Mouse (Mus musculus) lung, adult 2 months (tissue): ENCODE results near the gene Kpna6. TPM values are rescaled to one million over a fixed set of nuclear protein-coding genes. Genes with fewer than 3 reads are reported as not detected.

ENCODE experiments used
- DNase-seq: peaks from one replicate; pipeline ENCODE4 v3.0.0; 2022
- H3K4me1 ChIP-seq: fragments of 200-500 bp; 2 replicates; pipeline ENCODE4 v1.6.1; 2011; ENCODE audit warnings: low read length; ENCODE audit not compliant: control insufficient read depth, insufficient read depth
- H3K4me3 ChIP-seq: fragments of 200-500 bp; replicated peaks from 2 replicates; pipeline ENCODE3; 2011; ENCODE audit warnings: low read depth, mild to moderate bottlenecking, control low read depth, low read length; ENCODE audit errors: extremely low read depth
- CTCF ChIP-seq: fragments of 200-500 bp; IDR thresholded peaks from 2 replicates; pipeline ENCODE4 v1.5.1; 2011; ENCODE audit warnings: mild to moderate bottlenecking, low read length, control low read depth; ENCODE audit not compliant: insufficient read depth
- POLR2A ChIP-seq: fragments of 200-500 bp; IDR thresholded peaks from 2 replicates; pipeline ENCODE4 v1.6.1; 2011; ENCODE audit warnings: low read depth, mild to moderate bottlenecking, control low read depth, low read length, borderline replicate concordance; ENCODE audit errors: extremely low read depth
- WGBS: fragments of 180-500 bp; shearing (Covaris S2); methylation state at CpG from one replicate; pipeline ENCODE4 v1.1.7; 2018; 5-methylcytosine and 5-hydroxymethylcytosine counted together
- polyA plus RNA-seq: library from polyadenylated mRNA; depleted of rRNA; stranded (reverse); fragments of >200 nt; gene quantifications from 2 replicates; pipeline ENCODE4 v1.2.3, GENCODE M21; 2012

The Kpna6 gene
- polyA plus RNA-seq, 1 experiment, result 26.3 TPM

DNA sequence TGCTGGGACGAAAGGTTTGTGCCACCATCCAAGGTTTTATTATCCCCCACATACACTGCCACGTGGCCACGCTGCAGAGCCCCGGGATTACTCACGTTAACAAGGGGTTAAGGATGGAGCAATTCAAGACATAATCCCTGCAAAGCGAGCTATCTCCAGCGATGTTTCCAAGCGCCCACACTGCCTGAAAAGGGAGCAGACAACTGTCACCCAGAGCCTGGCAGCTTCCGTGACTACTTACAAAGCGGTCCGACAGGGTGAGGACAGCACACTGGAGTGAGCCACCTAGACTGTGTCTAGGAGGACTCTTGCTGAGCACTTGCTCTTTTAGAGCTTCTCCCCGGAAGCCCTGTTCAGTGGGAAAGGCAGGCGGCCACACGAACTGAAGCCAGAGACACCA, 17.8 kb downstream of the Kpna6 start:
- no peak for DNase-seq
- TF ChIP-seq CTCF (no peak), POLR2A (no peak)
- 93% methylated on average over 14 of the region's 14 CpGs for WGBS
- no peaks in the 10 kb centered on the region for H3K4me1 ChIP-seq
- no peak overlapping the region for H3K4me3 ChIP-seq

GRCm38 (mm10) chr4:129650359-129650758, 22.2 kb downstream of the Kpna6 start:
- Histone ChIP-seq H3K4me3 (no peak overlapping the region), H3K4me1 (no peaks in the 10 kb centered on the region)
- no peak for TF ChIP-seq CTCF
- TF ChIP-seq POLR2A, result no peak
- no peak for DNase-seq
- WGBS, result 91% methylated on average over 8 of the region's 8 CpGs

DNA sequence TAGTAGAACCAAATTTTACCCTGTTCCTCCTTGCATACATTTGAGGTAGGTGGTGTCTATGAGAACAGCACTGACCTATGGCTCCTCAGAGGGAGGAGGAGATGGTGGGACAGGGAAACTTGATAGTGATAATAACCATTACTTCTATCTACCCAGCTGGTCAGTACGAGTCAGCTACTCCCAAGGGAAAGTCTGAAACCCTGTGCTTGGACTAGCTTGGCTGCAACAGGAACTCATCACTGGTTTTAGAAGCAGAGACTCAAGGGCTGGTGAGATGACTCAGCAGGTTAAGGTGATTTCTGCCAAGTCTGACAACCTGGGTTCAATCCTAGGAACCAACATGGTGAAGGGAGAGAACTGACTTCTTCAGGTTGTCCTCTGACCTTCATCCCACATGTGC, 23.9 kb downstream of the Kpna6 start:
- no peak overlapping the region for H3K4me3 ChIP-seq
- no peak for TF ChIP-seq POLR2A
- TF ChIP-seq CTCF, result no peak
- H3K4me1 ChIP-seq, result no peaks in the 10 kb centered on the region
- WGBS, result 72% methylated on average over 1 of the region's 1 CpGs
- no peak for DNase-seq

DNA sequence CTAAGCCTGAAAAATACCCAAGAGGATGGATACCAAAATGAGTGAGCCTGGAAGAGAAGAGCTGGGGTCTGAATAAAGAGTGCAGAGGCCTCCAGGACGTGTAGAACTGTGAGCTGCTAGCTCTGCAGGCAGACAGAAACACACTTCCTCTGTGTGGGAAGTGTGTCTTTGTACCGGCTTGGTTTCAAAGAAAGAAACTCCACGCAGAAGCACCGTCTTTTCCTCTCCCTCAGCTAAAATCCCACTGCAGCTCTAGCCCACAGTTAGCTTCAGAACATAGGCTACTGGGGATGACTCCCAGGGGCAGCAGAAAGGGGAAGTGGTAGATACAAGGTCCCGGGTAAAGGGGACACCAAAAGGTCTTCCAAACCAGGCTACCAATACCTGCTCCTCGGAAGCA, 27.4 kb downstream of the Kpna6 start:
- DNase-seq, result no peak
- H3K4me1 ChIP-seq, result no peaks in the 10 kb centered on the region
- WGBS, result 85% methylated on average over 6 of the region's 6 CpGs
- H3K4me3 ChIP-seq, result no peak overlapping the region
- TF ChIP-seq CTCF, result no peak
- no peak for TF ChIP-seq POLR2A

DNA sequence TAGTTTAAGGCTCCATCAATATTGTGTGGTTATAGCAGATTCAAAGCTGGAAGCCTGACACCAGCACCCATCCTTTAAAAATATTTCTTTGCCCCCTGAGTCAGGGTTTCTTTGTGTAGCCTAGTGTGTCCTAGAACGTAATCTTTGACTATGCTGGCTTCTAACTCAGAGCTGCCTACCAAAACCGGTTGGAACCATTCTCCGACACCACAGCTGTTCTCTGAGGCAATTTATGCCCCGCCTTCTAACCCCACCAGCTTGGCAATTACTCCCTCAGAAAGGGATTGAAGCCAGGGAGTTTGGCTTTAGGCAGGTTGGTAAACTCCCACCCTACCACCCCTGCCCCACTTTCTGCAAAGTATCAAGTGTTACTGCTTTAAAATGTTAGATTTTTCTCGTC, 30.8 kb downstream of the Kpna6 start:
- DNase-seq, result no peak
- peaks cover 11% of the 10 kb centered on the region for H3K4me1 ChIP-seq
- WGBS, result 50% methylated on average over 5 of the region's 5 CpGs
- no peak for TF ChIP-seq POLR2A
- no peak for TF ChIP-seq CTCF
- H3K4me3 ChIP-seq, result no peak overlapping the region

- Histone ChIP-seq H3K4me3 (peak within 1 kb of the TSS; percentile 90), H3K4me1 (peaks cover 11% of the 10 kb centered on the region)
- peak; percentile 88 for TF ChIP-seq POLR2A
- TF ChIP-seq CTCF, result no peak
- peak; percentile 94 for DNase-seq
- under 1% methylated on average over 60 of the region's 60 CpGs for WGBS
These were observed 31.7 kb downstream of the Kpna6 start, which contains the start of gene Txlna for GRCm38 (mm10) chr4:129640638-129641467. TSS of gene Txlna (minus strand) at chr4:129641065.

DNA sequence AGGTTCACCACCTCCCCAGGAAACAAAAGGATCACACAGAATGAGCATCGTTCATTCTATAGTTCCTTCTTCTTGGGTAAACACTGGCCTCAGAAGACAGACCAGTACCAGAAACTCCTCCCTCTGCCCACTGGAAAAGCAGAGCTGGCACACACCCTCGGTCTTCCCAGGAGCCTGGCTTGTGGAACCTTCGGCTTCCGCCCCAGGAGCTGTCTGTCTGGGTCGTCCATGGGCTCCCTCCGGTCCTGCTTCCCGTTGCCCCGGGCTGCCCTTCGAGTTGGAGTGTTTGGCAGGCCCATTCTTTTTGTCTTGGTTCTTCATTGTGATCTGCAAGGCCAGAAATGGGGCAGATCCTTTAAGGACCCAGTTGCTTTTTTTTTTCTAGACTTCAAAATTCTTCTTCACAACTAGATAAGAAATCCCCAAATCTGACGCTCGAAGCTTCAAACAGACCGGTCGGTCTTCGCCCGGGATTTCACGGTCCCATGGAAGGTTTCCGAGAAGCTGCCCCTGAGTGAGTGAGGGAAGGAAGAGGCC, 32.4 kb downstream of the Kpna6 start:
- 0 out of 2 replicates have a peak, but pooled peaks have one; percentile 12 for TF ChIP-seq POLR2A
- no peak for TF ChIP-seq CTCF
- peak overlapping the region; percentile 90 for H3K4me3 ChIP-seq
- DNase-seq, result no peak
- peaks cover 11% of the 10 kb centered on the region for H3K4me1 ChIP-seq
- WGBS, result under 1% methylated on average over 17 of the region's 17 CpGs

- TF ChIP-seq POLR2A (no peak), CTCF (no peak)
- H3K4me1 ChIP-seq, result peaks cover 11% of the 10 kb centered on the region
- DNase-seq, result no peak
- 67% methylated on average over 15 of the region's 15 CpGs for WGBS
- H3K4me3 ChIP-seq, result no peak overlapping the region
These were observed 33.3 kb downstream of the Kpna6 start for GRCm38 (mm10) chr4:129639221-129639620.

GRCm38 (mm10) chr4:129633852-129634251, 38.7 kb downstream of the Kpna6 start:
- Histone ChIP-seq H3K4me3 (no peak overlapping the region), H3K4me1 (peaks cover 9% of the 10 kb centered on the region)
- no peak for DNase-seq
- TF ChIP-seq CTCF (no peak), POLR2A (no peak)
- WGBS, result 75% methylated on average over 6 of the region's 6 CpGs

- 67% methylated on average over 12 of the region's 12 CpGs for WGBS
- TF ChIP-seq POLR2A, result no peak
- no peak for TF ChIP-seq CTCF
- H3K4me1 ChIP-seq, result peaks cover 12% of the 10 kb centered on the region
- DNase-seq, result no peak
- no peak overlapping the region for H3K4me3 ChIP-seq
These were observed 40.7 kb downstream of the Kpna6 start for GRCm38 (mm10) chr4:129631867-129632266.
